Mouse (Mus musculus): ENCODE measurements around the gene M1ap. TPM values are rescaled to one million over a fixed set of nuclear protein-coding genes. Genes with fewer than 3 reads are reported as not detected.

Gene M1ap
- polyA plus RNA-seq, 1 experiment from 2014 or later = 0.25 TPM

Small RNAs within 50 kb of the gene (microRNA-seq; reads per million reads assigned to microRNA genes)
- not detected for gene Mir7040

Other genes with a start within 250 kb of the M1ap start
- gene Pole4, start 241.5 kb upstream of the M1ap start, polyA plus RNA-seq (2015; fragmentation: Nextera tagmentation; extraction: Ambion mirVana) = 108 and 109 TPM in 2 replicates
- 20.5 and 21.8 TPM in 2 replicates for gene Hk2, start 172.4 kb upstream of the M1ap start, polyA plus RNA-seq (2015; fragmentation: Nextera tagmentation; extraction: Ambion mirVana)
- gene Sema4f, start 7.1 kb upstream of the M1ap start, polyA plus RNA-seq (2015; fragmentation: Nextera tagmentation; extraction: Ambion mirVana) = 6.5 and 7.2 TPM in 2 replicates
- gene Dok1, start 86.6 kb downstream of the M1ap start, polyA plus RNA-seq (2015; fragmentation: Nextera tagmentation; extraction: Ambion mirVana) = 11.5 and 12.8 TPM in 2 replicates
- 20.9 and 24.1 TPM in 2 replicates for gene Loxl3, start 87.3 kb downstream of the M1ap start, polyA plus RNA-seq (2015; fragmentation: Nextera tagmentation; extraction: Ambion mirVana)
- 177 and 206 TPM in 2 replicates for gene Aup1, start 107.6 kb downstream of the M1ap start, polyA plus RNA-seq (2015; fragmentation: Nextera tagmentation; extraction: Ambion mirVana)
- 72.6 and 75.4 TPM in 2 replicates for gene Htra2, start 108.4 kb downstream of the M1ap start, polyA plus RNA-seq (2015; fragmentation: Nextera tagmentation; extraction: Ambion mirVana)
- 1.3 TPM in 2 replicates for gene Dqx1, start 110.9 kb downstream of the M1ap start, polyA plus RNA-seq (2015; fragmentation: Nextera tagmentation; extraction: Ambion mirVana)
- gene Tlx2, start 123.4 kb downstream of the M1ap start, polyA plus RNA-seq (2015; fragmentation: Nextera tagmentation; extraction: Ambion mirVana) = 0.31 and 0.67 TPM in 2 replicates
- gene Pcgf1, start 131.0 kb downstream of the M1ap start, polyA plus RNA-seq (2015; fragmentation: Nextera tagmentation; extraction: Ambion mirVana) = 44.3 and 47.5 TPM in 2 replicates
- gene Lbx2, start 139.5 kb downstream of the M1ap start, polyA plus RNA-seq (2015; fragmentation: Nextera tagmentation; extraction: Ambion mirVana) = 0.27 and 0.56 TPM in 2 replicates
- gene Ccdc142, start 154.7 kb downstream of the M1ap start, polyA plus RNA-seq (2015; fragmentation: Nextera tagmentation; extraction: Ambion mirVana) = 2.9 and 3.5 TPM in 2 replicates
- 3.3 and 3.5 TPM in 2 replicates for gene Gm42688, start 154.7 kb downstream of the M1ap start, polyA plus RNA-seq (2015; fragmentation: Nextera tagmentation; extraction: Ambion mirVana)
- gene Mrpl53, start 162.1 kb downstream of the M1ap start, polyA plus RNA-seq (2015; fragmentation: Nextera tagmentation; extraction: Ambion mirVana) = 137 and 151 TPM in 2 replicates
- 45.0 and 45.6 TPM in 2 replicates for gene Mogs, start 168.6 kb downstream of the M1ap start, polyA plus RNA-seq (2015; fragmentation: Nextera tagmentation; extraction: Ambion mirVana)
- 144 and 172 TPM in 2 replicates for gene Wbp1, start 174.7 kb downstream of the M1ap start, polyA plus RNA-seq (2015; fragmentation: Nextera tagmentation; extraction: Ambion mirVana)
- 13.2 and 13.9 TPM in 2 replicates for gene Ino80b, start 178.5 kb downstream of the M1ap start, polyA plus RNA-seq (2015; fragmentation: Nextera tagmentation; extraction: Ambion mirVana)
- gene Rtkn, start 188.6 kb downstream of the M1ap start, polyA plus RNA-seq (2015; fragmentation: Nextera tagmentation; extraction: Ambion mirVana) = 46.7 and 51.8 TPM in 2 replicates
- 7.1 and 7.9 TPM in 2 replicates for gene Wdr54, start 209.5 kb downstream of the M1ap start, polyA plus RNA-seq (2015; fragmentation: Nextera tagmentation; extraction: Ambion mirVana)
- gene 1700003E16Rik, start 209.5 kb downstream of the M1ap start, polyA plus RNA-seq (2015; fragmentation: Nextera tagmentation; extraction: Ambion mirVana) = 2.0 and 2.8 TPM in 2 replicates
- gene Dctn1, start 219.0 kb downstream of the M1ap start, polyA plus RNA-seq (2015; fragmentation: Nextera tagmentation; extraction: Ambion mirVana) = 87.7 and 90.0 TPM in 2 replicates

All from embryonic facial prominence, embryonic 13.5 days (tissue).